Mouse (Mus musculus): Measurements from ENCODE around the gene Camta1.

DNA sequence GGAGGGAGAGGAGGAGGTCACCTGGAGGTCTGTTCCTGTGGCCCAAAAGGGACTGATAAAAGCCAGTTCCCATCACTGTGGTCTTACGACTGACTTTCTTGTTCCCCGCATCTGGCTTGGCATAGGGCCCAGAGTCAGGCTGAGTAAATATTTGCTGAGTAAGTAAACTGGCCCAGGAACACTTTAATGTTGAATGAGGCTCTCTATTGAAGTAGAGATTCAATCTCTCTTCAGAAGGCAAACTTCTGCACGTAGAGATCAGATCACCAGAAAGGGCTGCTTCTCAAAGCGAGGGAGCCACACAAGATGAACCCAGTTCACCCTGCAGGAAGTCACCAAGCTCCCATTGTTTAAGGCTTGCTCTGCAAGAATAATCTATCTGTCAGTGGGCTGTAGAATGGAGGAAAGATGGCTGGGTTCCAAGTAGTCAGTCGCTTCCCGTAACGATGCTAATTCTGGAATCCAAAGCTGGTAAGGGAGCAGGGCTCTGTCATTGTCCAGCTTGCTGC lies 681.2 kb downstream of the Camta1 start:
- no peak for TF ChIP-seq CTCF (IDR thresholded peaks at IDR 0.05; ENCODE audit: low read depth, low read length)
- TF ChIP-seq POLR2A (IDR thresholded peaks at IDR 0.05; ENCODE audit: extremely low read depth, insufficient read depth, low read length) = no peak

Measured in liver, adult 2 months (tissue).